In the genomic region with DNA sequence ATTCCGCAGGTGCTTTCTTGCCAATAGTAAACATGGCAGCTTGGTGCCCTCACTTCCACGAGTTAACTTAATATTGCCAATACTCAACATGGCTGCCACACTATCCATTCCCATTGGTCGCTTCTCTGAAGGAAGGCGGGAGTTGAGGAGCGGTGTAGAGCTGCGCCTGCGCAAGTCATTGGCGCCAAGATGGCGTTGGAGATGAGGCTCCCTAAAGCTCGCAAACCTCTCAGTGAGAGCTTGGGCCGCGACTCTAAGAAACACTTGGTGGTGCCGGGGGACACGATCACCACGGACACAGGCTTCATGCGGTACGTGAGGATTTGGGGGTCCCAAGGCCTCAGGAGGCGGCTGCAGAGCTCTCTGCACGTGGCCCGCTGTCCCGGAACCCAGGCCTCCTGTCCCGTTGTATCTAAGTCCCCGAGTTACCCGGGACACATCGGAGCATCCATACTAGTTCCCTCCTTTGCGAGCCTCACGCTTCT, we compare ENCODE assay signal across 8 mouse cellular contexts. TPM values are rescaled to one million over a fixed set of nuclear protein-coding genes. Genes with fewer than 3 reads are reported as not detected.
DNase-seq lines count a peak whose midpoint lies in the region; ATAC-seq and TF ChIP-seq lines count a peak whose summit lies in the region.

A gene (plus strand): TSS at position 165 of the 485 bp plus-strand sequence.

- no peaks in the 10 kb centered on the region for H3K27me3 ChIP-seq in CH12.LX (replicated peaks)
- no peaks in the 10 kb centered on the region for H3K27me3 ChIP-seq in forebrain, embryonic 11.5 days (ENCODE audit: control insufficient read depth, insufficient read depth, low read length)
- H3K27me3 ChIP-seq in heart, embryonic 16.5 days (ENCODE audit: control insufficient read depth, insufficient read depth, low read length), result no peaks in the 10 kb centered on the region
- 0 out of 2 replicates have a peak, but pooled peaks cover 5% of the 10 kb centered on the region for H3K27me3 ChIP-seq in liver, embryonic 15.5 days
- peaks cover 15% of the 10 kb centered on the region for H3K27me3 ChIP-seq in neural tube, embryonic 12.5 days (replicated peaks)

- H3K27ac ChIP-seq in CH12.LX (ENCODE audit: insufficient read depth, low read depth), result 0 out of 2 replicates have a peak within 1 kb of the TSS, but pooled peaks have one; percentile 27
- H3K27ac ChIP-seq in forebrain, embryonic 11.5 days (ENCODE audit: low read depth, low read length), result no peak within 1 kb of the TSS
- peak within 1 kb of the TSS; percentile 60; the same call in 1 of the 2 replicates for H3K27ac ChIP-seq in heart, embryonic 16.5 days (ENCODE audit: low read length)
- peak within 1 kb of the TSS; percentile 66 for H3K27ac ChIP-seq in liver, embryonic 15.5 days (replicated peaks)
- H3K27ac ChIP-seq in neural tube, embryonic 12.5 days, result no peak within 1 kb of the TSS

- H3K36me3 ChIP-seq in CH12.LX (replicated peaks in 1 of 2; ENCODE audit: control insufficient read depth in 1 of 2, insufficient read depth in 1 of 2, low read length in 1 of 2), result peaks cover 34 to 37% of the 10 kb centered on the region in 2 experiments
- H3K36me3 ChIP-seq in forebrain, embryonic 11.5 days (ENCODE audit: control insufficient read depth, insufficient read depth, low read length), result no peaks in the 10 kb centered on the region; the same call in 1 of the 2 replicates
- H3K36me3 ChIP-seq in heart, embryonic 16.5 days (ENCODE audit: control insufficient read depth, insufficient read depth), result peaks cover 17% of the 10 kb centered on the region
- peaks cover 34% of the 10 kb centered on the region for H3K36me3 ChIP-seq in liver, embryonic 15.5 days (replicated peaks)
- peaks cover 32% of the 10 kb centered on the region for H3K36me3 ChIP-seq in neural tube, embryonic 12.5 days

- peak within 1 kb of the TSS; percentile 84 for H3K9ac ChIP-seq in CH12.LX (ENCODE audit: insufficient read depth, low read depth)
- H3K9ac ChIP-seq in forebrain, embryonic 11.5 days (ENCODE audit: low read length), result peak within 1 kb of the TSS; percentile 74
- H3K9ac ChIP-seq in heart, embryonic 16.5 days (ENCODE audit: low read length), result peak within 1 kb of the TSS; percentile 88
- peak within 1 kb of the TSS; percentile 70 for H3K9ac ChIP-seq in liver, embryonic 15.5 days
- peak within 1 kb of the TSS; percentile 71 for H3K9ac ChIP-seq in neural tube, embryonic 12.5 days

- no peak for TF ChIP-seq RAD21 in CH12.LX (IDR thresholded peaks at IDR 0.05; ENCODE audit: low read depth, low read length)

- peaks cover 25% of the 10 kb centered on the region for H3K79me2 ChIP-seq in CH12.LX (replicated peaks; ENCODE audit: control insufficient read depth, extremely low read depth, insufficient read depth, poor library complexity, severe bottlenecking)

- WGBS in forebrain, embryonic 11.5 days, result under 1% methylated on average over 27 of the region's 27 CpGs
- under 1% methylated on average over 27 of the region's 27 CpGs for WGBS in heart, embryonic 16.5 days
- under 1% methylated on average over 27 of the region's 27 CpGs for WGBS in liver, embryonic 15.5 days (ENCODE audit: insufficient replicate concordance)
- under 1% methylated on average over 27 of the region's 27 CpGs for WGBS in neural tube, embryonic 12.5 days

- no peak for TF ChIP-seq EP300 in CH12.LX (IDR thresholded peaks at IDR 0.05; ENCODE audit: low read length)

- peaks cover 12 to 44% of the 10 kb centered on the region in 2 experiments for H3K4me1 ChIP-seq in CH12.LX (ENCODE audit: control insufficient read depth in 1 of 2, insufficient read depth in 2 of 2)
- H3K4me1 ChIP-seq in forebrain, embryonic 11.5 days (replicated peaks; ENCODE audit: control insufficient read depth, insufficient read depth, low read length), result 0 out of 2 replicates have a peak, but pooled peaks cover 2% of the 10 kb centered on the region
- peaks cover 5% of the 10 kb centered on the region; the same call in 1 of the 2 replicates for H3K4me1 ChIP-seq in heart, embryonic 16.5 days (ENCODE audit: control insufficient read depth, insufficient read depth, low read length)
- H3K4me1 ChIP-seq in liver, embryonic 15.5 days (replicated peaks), result peaks cover 22% of the 10 kb centered on the region
- H3K4me1 ChIP-seq in neural tube, embryonic 12.5 days, result peaks cover 21% of the 10 kb centered on the region

- peak; percentile 96 for TF ChIP-seq POLR2A in CH12.LX (IDR thresholded peaks at IDR 0.05; ENCODE audit: low read depth, low read length)

- peak within 1 kb of the TSS; percentile 76 for H3K4me2 ChIP-seq in CH12.LX (ENCODE audit: insufficient read depth, low read depth, poor library complexity, severe bottlenecking)
- peak within 1 kb of the TSS; percentile 77 for H3K4me2 ChIP-seq in forebrain, embryonic 11.5 days (ENCODE audit: low read depth, low read length, severe bottlenecking)
- peak within 1 kb of the TSS; percentile 95 for H3K4me2 ChIP-seq in heart, embryonic 16.5 days (ENCODE audit: low read depth, low read length)
- peak within 1 kb of the TSS; percentile 79 for H3K4me2 ChIP-seq in liver, embryonic 15.5 days
- peak within 1 kb of the TSS; percentile 89 for H3K4me2 ChIP-seq in neural tube, embryonic 12.5 days (replicated peaks)

- TF ChIP-seq CTCF in CH12.LX (conservative IDR thresholded peaks at IDR 0.05 in 1 of 2, IDR thresholded peaks at IDR 0.05 in 1 of 2; ENCODE audit: low read depth in 2 of 2, low read length in 2 of 2), result no peak

- peak; percentile 98 for DNase-seq in CH12.LX (ENCODE audit: extremely low read depth)
- peak; percentile 97 for DNase-seq in c-Kit-positive CD71-positive TER-119-negative erythroid progenitor cells, embryonic 14.5 days (ENCODE audit: low read depth)
- peak; percentile 92 for DNase-seq in forebrain, embryonic 11.5 days (ENCODE audit: low spot score)
- DNase-seq in kidney, postnatal 36 days, result peak; percentile 93 to 95
- peak; percentile 94 for DNase-seq in telencephalon, adult 2 months (ENCODE audit: low read depth, low spot score)

- peak within 1 kb of the TSS; percentile 81 to 94 (median 91) for H3K4me3 ChIP-seq in CH12.LX (replicated peaks in 1 of 3; ENCODE audit: low read depth in 2 of 3, low read length in 2 of 3, poor library complexity in 1 of 3)
- H3K4me3 ChIP-seq in forebrain, embryonic 11.5 days (ENCODE audit: low read depth, low read length), result peak within 1 kb of the TSS; percentile 49
- peak within 1 kb of the TSS; percentile 86 for H3K4me3 ChIP-seq in heart, embryonic 16.5 days (ENCODE audit: low read length)
- H3K4me3 ChIP-seq in liver, embryonic 15.5 days (replicated peaks), result peak within 1 kb of the TSS; percentile 76
- H3K4me3 ChIP-seq in neural tube, embryonic 12.5 days, result peak within 1 kb of the TSS; percentile 74

- no peaks in the 10 kb centered on the region for H3K9me3 ChIP-seq in CH12.LX (replicated peaks; ENCODE audit: low read length)
- H3K9me3 ChIP-seq in forebrain, embryonic 11.5 days (ENCODE audit: control insufficient read depth, low read length), result no peaks in the 10 kb centered on the region
- no peaks in the 10 kb centered on the region for H3K9me3 ChIP-seq in heart, embryonic 16.5 days (replicated peaks; ENCODE audit: control insufficient read depth, low read length)
- H3K9me3 ChIP-seq in liver, embryonic 15.5 days (replicated peaks), result no peaks in the 10 kb centered on the region
- no peaks in the 10 kb centered on the region for H3K9me3 ChIP-seq in neural tube, embryonic 12.5 days

- in situ Hi-C loops in CH12.LX (cut with MboI; ENCODE audit: low pct_ligation_motif_present, low pct_unique_long_range_greater_than_20kb, low sequenced_read_pairs), result no loop called here

- peak; percentile 97 for ATAC-seq in forebrain, embryonic 11.5 days (replicated peaks; ENCODE audit: low FRiP score)
- peak; percentile 97 for ATAC-seq in heart, embryonic 16.5 days (replicated peaks; ENCODE audit: extremely low read depth, insufficient read depth, low FRiP score)
- ATAC-seq in liver, embryonic 15.5 days (ENCODE audit: insufficient read depth), result peak; percentile 97
- peak; percentile 96 for ATAC-seq in neural tube, embryonic 12.5 days (ENCODE audit: low FRiP score, low read depth)

- dilution Hi-C loops in CH12.LX (cut with MboI; ENCODE audit: extremely low pct_ligation_motif_present, extremely low pct_unique_long_range_greater_than_20kb, low sequenced_read_pairs), result no loop called here

TF ChIP-seq in CH12.LX, 34 proteins besides CTCF, POLR2A, EP300 and RAD21 (continues in another document):
- TF ChIP-seq CHD2 (IDR thresholded peaks at IDR 0.05; ENCODE audit: low read length) (peak; percentile 50; the same call in 1 of the 2 replicates), POLR2AphosphoS2 (IDR thresholded peaks at IDR 0.05; ENCODE audit: low read depth, low read length) (peak; percentile 90; the same call in 1 of the 2 replicates), TCF12 (IDR thresholded peaks at IDR 0.05; ENCODE audit: low read depth, low read length) (peak; percentile 89), IRF4 (IDR thresholded peaks at IDR 0.05; ENCODE audit: low read depth, low read length) (no peak), KAT2A (IDR thresholded peaks at IDR 0.05; ENCODE audit: insufficient replicate concordance, low read length) (peak; percentile 84; the same call in 1 of the 2 replicates), ZNF384 (IDR thresholded peaks at IDR 0.05; ENCODE audit: low read depth, low read length) (no peak), GABPA (IDR thresholded peaks at IDR 0.05; ENCODE audit: insufficient replicate concordance, low read depth, low read length) (peak; percentile 14; the same call in 1 of the 2 replicates), NRF1 (IDR thresholded peaks at IDR 0.05; ENCODE audit: low read depth, low read length) (peak; percentile 96), MAX (IDR thresholded peaks at IDR 0.05; ENCODE audit: low read length) (peak; percentile 95), NELFE (IDR thresholded peaks at IDR 0.05; ENCODE audit: low read depth, low read length) (peak; percentile 96), MAFK (IDR thresholded peaks at IDR 0.05; ENCODE audit: insufficient replicate concordance, low read length) (no peak), ELF1 (IDR thresholded peaks at IDR 0.05; ENCODE audit: low read depth, low read length) (peak; percentile 67; the same call in 1 of the 2 replicates), MYC (IDR thresholded peaks at IDR 0.05; ENCODE audit: low read depth, low read length) (peak; percentile 97), MXI1 (IDR thresholded peaks at IDR 0.05; ENCODE audit: low read depth, low read length) (peak; percentile 98), RCOR1 (conservative IDR thresholded peaks at IDR 0.05; ENCODE audit: low read depth, low read length) (peak; percentile 99)

RNA-seq across cellular contexts. Expression of the gene that starts here (rescaled TPM):
- 104 and 139 TPM in 2 replicates for total RNA-seq in CH12.LX (2012; rRNA removed)
- total RNA-seq in CH12.LX (2014; rRNA removed), result 167 and 183 TPM in 2 replicates
- polyA plus RNA-seq in CH12.LX (2012; ENCODE audit: insufficient read length, low read depth), result 110 and 134 TPM in 2 replicates
- 72.2 and 76.0 TPM in 2 replicates for polyA plus RNA-seq in forebrain, embryonic 11.5 days (2014; fragmentation: Nextera tagmentation; extraction: Ambion mirVana)
- 37.3 and 42.0 TPM in 2 replicates for polyA plus RNA-seq in heart, embryonic 16.5 days (2015; fragmentation: Nextera tagmentation; extraction: Ambion mirVana)
- 29.0 and 32.0 TPM in 2 replicates for polyA plus RNA-seq in liver, embryonic 15.5 days (2015; fragmentation: Nextera tagmentation; extraction: Ambion mirVana)
- polyA plus RNA-seq in neural tube, embryonic 12.5 days (2016; fragmentation: Nextera tagmentation; extraction: Ambion mirVana), result 50.5 and 51.3 TPM in 2 replicates

Comparison
In these comparisons a context has a peak if more than half of its experiments do, and no peak if none do; other contexts are left out.
1. H3K27ac ChIP-seq: peak in CH12.LX (single experiment), heart, embryonic 16.5 days (single experiment) and liver, embryonic 15.5 days (single experiment); none in forebrain, embryonic 11.5 days (single experiment) and neural tube, embryonic 12.5 days (single experiment).
2. Peak in every context shown above with its lines, with median percentiles within 50 percentile points of each other: DNase-seq, H3K4me2 ChIP-seq, H3K4me3 ChIP-seq, H3K9ac ChIP-seq and ATAC-seq.